Mouse (Mus musculus) C2C12 (cell line): Measurements from ENCODE around the gene Cyp2w1. TPM values are rescaled to one million over a fixed set of nuclear protein-coding genes. Genes with fewer than 3 reads are reported as not detected.

ENCODE experiments used
- H3K27me3 ChIP-seq: one replicate; pipeline ENCODE4 v1.6.1; 2011; ENCODE audit not compliant: control insufficient read depth, insufficient read depth, insufficient read length
- H3K36me3 ChIP-seq: one replicate; pipeline ENCODE4 v1.6.1; 2011; ENCODE audit not compliant: control insufficient read depth, insufficient read depth
- H3K4me3 ChIP-seq: one replicate; pipeline ENCODE4 v1.5.1; 2011; ENCODE audit warnings: mild to moderate bottlenecking, control low read depth; ENCODE audit not compliant: poor library complexity, insufficient read depth, severe bottlenecking
- H3K79me2 ChIP-seq: one replicate; pipeline ENCODE4 v1.6.1; 2011; ENCODE audit not compliant: control insufficient read depth, insufficient read depth
- H3K79me3 ChIP-seq: one replicate; pipeline ENCODE4 v1.6.1; 2011; ENCODE audit warnings: low read depth, control low read depth
- H3ac ChIP-seq: one replicate; pipeline ENCODE3; 2011; ENCODE audit warnings: low read depth; ENCODE audit not compliant: control insufficient read depth, insufficient read length
- CEBPB ChIP-seq: IDR thresholded peaks from one replicate; pipeline ENCODE4 v1.6.1; 2011; ENCODE audit warnings: low read depth, mild to moderate bottlenecking, control low read depth, moderate library complexity
- CTCF ChIP-seq: IDR thresholded peaks from one replicate; pipeline ENCODE4 v1.5.1; 2011; ENCODE audit not compliant: control insufficient read depth, insufficient read depth, insufficient read length
- FOSL1 ChIP-seq: IDR thresholded peaks from one replicate; pipeline ENCODE4 v1.8.0; 2011; ENCODE audit warnings: mild to moderate bottlenecking, low read length; ENCODE audit not compliant: poor library complexity, insufficient read depth, severe bottlenecking
- MAX ChIP-seq: IDR thresholded peaks from one replicate; pipeline ENCODE4 v1.6.1; 2011; ENCODE audit warnings: mild to moderate bottlenecking, control low read depth
- MYOD1 ChIP-seq: IDR thresholded peaks from one replicate; pipeline ENCODE4 v1.6.1; 2011; ENCODE audit warnings: low read depth; ENCODE audit not compliant: control insufficient read depth, insufficient read length
- MYOG ChIP-seq: IDR thresholded peaks from one replicate; pipeline ENCODE4 v1.6.1; 2011; ENCODE audit not compliant: control insufficient read depth, insufficient read length; ENCODE audit errors: extremely low read depth
- USF1 ChIP-seq: IDR thresholded peaks from one replicate; pipeline ENCODE4 v1.6.1; 2011; ENCODE audit warnings: low read depth, mild to moderate bottlenecking, control low read depth, moderate library complexity
- polyA plus RNA-seq: library from polyadenylated mRNA; unstranded; fragments of >200 nt; fragmentation: generic; extraction: Trizol; gene quantifications from one replicate; pipeline ENCODE4 v1.2.1, GENCODE M21; 2012; ENCODE audit warnings: missing spikeins

Gene Cyp2w1
- polyA plus RNA-seq, 1 experiment = not detected

- H3K36me3 ChIP-seq = no peaks in the 10 kb centered on the region
- H3K79me3 ChIP-seq = peaks cover 1% of the 10 kb centered on the region
- no peaks in the 10 kb centered on the region for H3K27me3 ChIP-seq
- no peak for TF ChIP-seq MYOG
- TF ChIP-seq FOSL1 = no peak
- TF ChIP-seq CTCF = no peak
- no peak for TF ChIP-seq CEBPB
- no peak for TF ChIP-seq MAX
- TF ChIP-seq USF1 = no peak
- TF ChIP-seq MYOD1 = no peak
- no peak overlapping the region for H3ac ChIP-seq
- no peak overlapping the region for H3K4me3 ChIP-seq
- no peaks in the 10 kb centered on the region for H3K79me2 ChIP-seq
Measured at GRCm38 (mm10) chr5:139368638-139369320, 16.4 kb downstream of the Cyp2w1 start.

- Histone ChIP-seq H3K36me3 (no peaks in the 10 kb centered on the region), H3K4me3 (no peak overlapping the region), H3K79me3 (peaks cover 1% of the 10 kb centered on the region), H3ac (no peak overlapping the region), H3K27me3 (no peaks in the 10 kb centered on the region), H3K79me2 (no peaks in the 10 kb centered on the region)
- TF ChIP-seq MAX (no peak), CEBPB (no peak), USF1 (no peak), MYOG (no peak), FOSL1 (no peak), CTCF (no peak)
Measured at GRCm38 (mm10) chr5:139370336-139370735, 17.9 kb downstream of the Cyp2w1 start.

- H3K27me3 ChIP-seq = no peaks in the 10 kb centered on the region
- H3ac ChIP-seq = no peak overlapping the region
- H3K79me2 ChIP-seq = no peaks in the 10 kb centered on the region
- TF ChIP-seq CEBPB = no peak
- TF ChIP-seq MYOD1 = no peak
- no peak for TF ChIP-seq CTCF
- TF ChIP-seq MAX = no peak
- no peak for TF ChIP-seq FOSL1
- no peak for TF ChIP-seq MYOG
- TF ChIP-seq USF1 = no peak
- no peak overlapping the region for H3K4me3 ChIP-seq
- no peaks in the 10 kb centered on the region for H3K36me3 ChIP-seq
- H3K79me3 ChIP-seq = peaks cover 1% of the 10 kb centered on the region
Measured at GRCm38 (mm10) chr5:139371118-139371517, 18.7 kb downstream of the Cyp2w1 start.

- peak overlapping the region; percentile 76 for H3ac ChIP-seq
- H3K27me3 ChIP-seq = no peaks in the 10 kb centered on the region
- peaks cover 1% of the 10 kb centered on the region for H3K79me3 ChIP-seq
- peak overlapping the region; percentile 37 for H3K4me3 ChIP-seq
- H3K79me2 ChIP-seq = no peaks in the 10 kb centered on the region
- H3K36me3 ChIP-seq = no peaks in the 10 kb centered on the region
- TF ChIP-seq MAX (peak; percentile 84), USF1 (peak; percentile 88), CTCF (no peak), MYOG (no peak)
Measured at GRCm38 (mm10) chr5:139371631-139372401, 19.4 kb downstream of the Cyp2w1 start.

- Histone ChIP-seq H3K36me3 (no peaks in the 10 kb centered on the region), H3ac (no peak overlapping the region), H3K79me3 (peaks cover 1% of the 10 kb centered on the region), H3K27me3 (no peaks in the 10 kb centered on the region), H3K79me2 (no peaks in the 10 kb centered on the region), H3K4me3 (no peak overlapping the region)
- no peak for TF ChIP-seq MAX
Measured at GRCm38 (mm10) chr5:139373126-139373525, 20.7 kb downstream of the Cyp2w1 start.

GRCm38 (mm10) chr5:139373889-139374444 is 21.6 kb downstream of the Cyp2w1 start:
- no peak for TF ChIP-seq MYOD1
- no peak for TF ChIP-seq MYOG
- TF ChIP-seq MAX = no peak
- no peak for TF ChIP-seq FOSL1
- TF ChIP-seq CEBPB = no peak
- no peak for TF ChIP-seq USF1
- TF ChIP-seq CTCF = no peak
- Histone ChIP-seq H3ac (no peak overlapping the region), H3K79me2 (no peaks in the 10 kb centered on the region), H3K4me3 (no peak overlapping the region), H3K36me3 (no peaks in the 10 kb centered on the region), H3K79me3 (peaks cover 1% of the 10 kb centered on the region), H3K27me3 (no peaks in the 10 kb centered on the region)
